Mouse (Mus musculus) forebrain, embryonic 13.5 days (tissue): ENCODE measurements around the gene Tmcc3. TPM values are rescaled to one million over a fixed set of nuclear protein-coding genes. Genes with fewer than 3 reads are reported as not detected.

Experiments used
- ATAC-seq: fragments of 200-750 bp; cut with Nextera tagmentation; 2 replicates; pipeline ENCODE4 v1.8.0; 2017
- H3K27ac ChIP-seq: fragments of 300-500 bp; sonication (generic); 2 replicates; pipeline ENCODE4 v1.5.1; 2015; ENCODE audit warnings: inconsistent platforms, mild to moderate bottlenecking, moderate library complexity
- H3K27me3 ChIP-seq: fragments of 300-500 bp; sonication (generic); 2 replicates; pipeline ENCODE4 v1.6.1; 2015; ENCODE audit warnings: mild to moderate bottlenecking, inconsistent platforms
- H3K36me3 ChIP-seq: fragments of 300-500 bp; sonication (generic); 2 replicates; pipeline ENCODE4 v1.6.1; 2015; ENCODE audit warnings: mild to moderate bottlenecking, inconsistent platforms; ENCODE audit not compliant: poor library complexity, severe bottlenecking
- H3K4me1 ChIP-seq: fragments of 300-500 bp; sonication (generic); 2 replicates; pipeline ENCODE4 v1.6.1; 2015; ENCODE audit warnings: inconsistent platforms
- H3K4me2 ChIP-seq: fragments of 300-500 bp; sonication (generic); 2 replicates; pipeline ENCODE4 v1.6.1; 2015; ENCODE audit warnings: inconsistent platforms, mild to moderate bottlenecking, moderate library complexity
- H3K4me3 ChIP-seq: fragments of 300-500 bp; sonication (generic); 2 replicates; pipeline ENCODE4 v1.5.1; 2015; ENCODE audit warnings: mild to moderate bottlenecking, inconsistent platforms
- H3K9ac ChIP-seq: fragments of 300-500 bp; sonication (generic); 2 replicates; pipeline ENCODE4 v1.6.1; 2015; ENCODE audit warnings: mild to moderate bottlenecking, inconsistent platforms
- H3K9me3 ChIP-seq: fragments of 300-500 bp; sonication (generic); replicated peaks from 2 replicates; pipeline ENCODE4 v1.6.1; 2016; ENCODE audit warnings: inconsistent platforms
- WGBS: fragments of 180-500 bp; shearing (Covaris S2); methylation state at CpG from one replicate; pipeline ENCODE4 v1.1.7; 2015; 5-methylcytosine and 5-hydroxymethylcytosine counted together
- polyA plus RNA-seq: library from polyadenylated mRNA; unstranded; fragments of >200 nt; fragmentation: Nextera tagmentation; extraction: Ambion mirVana; gene quantifications from 2 replicates; pipeline ENCODE4 v1.2.1, GENCODE M21; 2015

Tmcc3 gene
- polyA plus RNA-seq, 1 experiment from 2014 or later, result 3.7 TPM

- H3K9ac ChIP-seq, result no peak overlapping the region
- no peaks in the 10 kb centered on the region for H3K36me3 ChIP-seq
- H3K27me3 ChIP-seq, result no peaks in the 10 kb centered on the region
- H3K9me3 ChIP-seq, result no peaks in the 10 kb centered on the region
- no peaks in the 10 kb centered on the region for H3K4me1 ChIP-seq
- 92% methylated on average over 7 of the region's 7 CpGs for WGBS
- no peak for ATAC-seq
- H3K27ac ChIP-seq, result no peak overlapping the region
- H3K4me3 ChIP-seq, result no peak overlapping the region
- H3K4me2 ChIP-seq, result no peak overlapping the region
Measured at GRCm38 (mm10) chr10:94352172-94352876, 40.6 kb downstream of the Tmcc3 start.

GRCm38 (mm10) chr10:94352877-94353853 lies 41.4 kb downstream of the Tmcc3 start:
- Histone ChIP-seq H3K27me3 (no peaks in the 10 kb centered on the region), H3K27ac (no peak overlapping the region), H3K36me3 (no peaks in the 10 kb centered on the region), H3K9me3 (no peaks in the 10 kb centered on the region), H3K4me1 (no peaks in the 10 kb centered on the region), H3K4me2 (no peak overlapping the region), H3K4me3 (no peak overlapping the region), H3K9ac (no peak overlapping the region)
- ATAC-seq, result no peak
- WGBS, result 92% methylated on average over 9 of the region's 9 CpGs

GRCm38 (mm10) chr10:94354005-94354404 lies 42.3 kb downstream of the Tmcc3 start:
- Histone ChIP-seq H3K9ac (no peak overlapping the region), H3K27ac (no peak overlapping the region), H3K4me1 (no peaks in the 10 kb centered on the region), H3K27me3 (no peaks in the 10 kb centered on the region), H3K4me2 (no peak overlapping the region), H3K4me3 (no peak overlapping the region), H3K36me3 (no peaks in the 10 kb centered on the region), H3K9me3 (no peaks in the 10 kb centered on the region)
- ATAC-seq, result no peak
- WGBS, result 83% methylated on average over 4 of the region's 4 CpGs

- Histone ChIP-seq H3K27ac (no peak overlapping the region), H3K9me3 (no peaks in the 10 kb centered on the region), H3K9ac (no peak overlapping the region), H3K4me3 (no peak overlapping the region), H3K4me1 (no peaks in the 10 kb centered on the region), H3K4me2 (no peak overlapping the region), H3K36me3 (no peaks in the 10 kb centered on the region), H3K27me3 (no peaks in the 10 kb centered on the region)
- no peak for ATAC-seq
- WGBS, result 79% methylated on average over 3 of the region's 3 CpGs
Measured at GRCm38 (mm10) chr10:94354427-94354826, 42.7 kb downstream of the Tmcc3 start.

- no peak overlapping the region for H3K27ac ChIP-seq
- no peak overlapping the region for H3K9ac ChIP-seq
- no peaks in the 10 kb centered on the region for H3K36me3 ChIP-seq
- no peak overlapping the region for H3K4me2 ChIP-seq
- WGBS, result 90% methylated on average over 13 of the region's 13 CpGs
- H3K4me3 ChIP-seq, result no peak overlapping the region
- H3K27me3 ChIP-seq, result no peaks in the 10 kb centered on the region
- H3K9me3 ChIP-seq, result no peaks in the 10 kb centered on the region
- no peak for ATAC-seq
- H3K4me1 ChIP-seq, result no peaks in the 10 kb centered on the region
Measured at GRCm38 (mm10) chr10:94356504-94357169, 44.9 kb downstream of the Tmcc3 start.

GRCm38 (mm10) chr10:94360664-94361063 lies 48.9 kb downstream of the Tmcc3 start:
- H3K27me3 ChIP-seq, result no peaks in the 10 kb centered on the region
- no peak overlapping the region for H3K4me3 ChIP-seq
- 71% methylated on average over 1 of the region's 1 CpGs for WGBS
- no peak overlapping the region for H3K27ac ChIP-seq
- no peaks in the 10 kb centered on the region for H3K4me1 ChIP-seq
- no peak for ATAC-seq
- H3K4me2 ChIP-seq, result no peak overlapping the region
- H3K36me3 ChIP-seq, result no peaks in the 10 kb centered on the region
- H3K9ac ChIP-seq, result no peak overlapping the region
- no peaks in the 10 kb centered on the region for H3K9me3 ChIP-seq

- 73% methylated on average over 2 of the region's 2 CpGs for WGBS
- Histone ChIP-seq H3K27ac (no peak overlapping the region), H3K4me1 (no peaks in the 10 kb centered on the region)
Measured at GRCm38 (mm10) chr10:94371293-94371692, 59.5 kb downstream of the Tmcc3 start.

GRCm38 (mm10) chr10:94376941-94377340 lies 65.2 kb downstream of the Tmcc3 start:
- no peaks in the 10 kb centered on the region for H3K27me3 ChIP-seq
- H3K4me3 ChIP-seq, result no peak overlapping the region
- peaks cover 5% of the 10 kb centered on the region; the same call in 1 of the 2 replicates for H3K4me1 ChIP-seq
- no peaks in the 10 kb centered on the region for H3K9me3 ChIP-seq
- H3K9ac ChIP-seq, result no peak overlapping the region
- WGBS, result 66% methylated on average over 4 of the region's 4 CpGs
- no peaks in the 10 kb centered on the region for H3K36me3 ChIP-seq
- no peak for ATAC-seq
- no peak overlapping the region for H3K27ac ChIP-seq
- no peak overlapping the region for H3K4me2 ChIP-seq

More at GRCm38 (mm10) chr10:94371293-94371692, 59.5 kb downstream of the Tmcc3 start:
- no peak overlapping the region for H3K4me3 ChIP-seq
- H3K36me3 ChIP-seq, result no peaks in the 10 kb centered on the region
- H3K9ac ChIP-seq, result no peak overlapping the region
- no peak overlapping the region for H3K4me2 ChIP-seq
- no peaks in the 10 kb centered on the region for H3K9me3 ChIP-seq
- no peaks in the 10 kb centered on the region for H3K27me3 ChIP-seq
- ATAC-seq, result no peak

- Histone ChIP-seq H3K27ac (no peak overlapping the region), H3K9me3 (no peaks in the 10 kb centered on the region), H3K27me3 (no peaks in the 10 kb centered on the region), H3K9ac (no peak overlapping the region), H3K36me3 (no peaks in the 10 kb centered on the region), H3K4me1 (peaks cover 9% of the 10 kb centered on the region; the same call in 1 of the 2 replicates), H3K4me2 (no peak overlapping the region), H3K4me3 (no peak overlapping the region)
- ATAC-seq, result peak; percentile 26; the same call in 1 of the 2 replicates
- WGBS, result 73% methylated on average over 10 of the region's 10 CpGs
Measured at GRCm38 (mm10) chr10:94377844-94378243, 66.1 kb downstream of the Tmcc3 start.

GRCm38 (mm10) chr10:94378383-94378782 lies 66.6 kb downstream of the Tmcc3 start:
- H3K4me2 ChIP-seq, result no peak overlapping the region
- WGBS, result 83% methylated on average over 13 of the region's 13 CpGs
- H3K27me3 ChIP-seq, result no peaks in the 10 kb centered on the region
- H3K4me1 ChIP-seq, result peaks cover 11% of the 10 kb centered on the region; the same call in 1 of the 2 replicates
- no peak overlapping the region for H3K4me3 ChIP-seq
- peak; percentile 80 for ATAC-seq
- no peak overlapping the region for H3K27ac ChIP-seq
- H3K9me3 ChIP-seq, result no peaks in the 10 kb centered on the region
- no peak overlapping the region for H3K9ac ChIP-seq
- H3K36me3 ChIP-seq, result no peaks in the 10 kb centered on the region

- Histone ChIP-seq H3K9me3 (peaks cover 7% of the 10 kb centered on the region), H3K27ac (no peak overlapping the region), H3K4me1 (peaks cover 11% of the 10 kb centered on the region; the same call in 1 of the 2 replicates), H3K36me3 (no peaks in the 10 kb centered on the region), H3K4me3 (no peak overlapping the region), H3K9ac (no peak overlapping the region), H3K27me3 (no peaks in the 10 kb centered on the region), H3K4me2 (no peak overlapping the region)
- WGBS, result 91% methylated on average over 2 of the region's 2 CpGs
- ATAC-seq, result no peak
Measured at GRCm38 (mm10) chr10:94380082-94380481, 68.3 kb downstream of the Tmcc3 start.
